Mouse (Mus musculus) lung, embryonic 15.5 days (tissue): ENCODE measurements around the gene Evl. TPM values are rescaled to one million over a fixed set of nuclear protein-coding genes. Genes with fewer than 3 reads are reported as not detected.
A peak's percentile ranks its signal among the peaks of the same experiment; 100 is the strongest.

ENCODE experiments used
- ATAC-seq: fragments of 200-750 bp; cut with Nextera tagmentation; 2 replicates; pipeline ENCODE4 v1.8.0; 2017; ENCODE audit warnings: moderate number of reproducible peaks, borderline replicate concordance; ENCODE audit not compliant: low FRiP score, low TSS enrichment; ENCODE audit errors: extremely low read depth
- H3K27ac ChIP-seq: fragments of 300-500 bp; sonication (generic); 2 replicates; pipeline ENCODE4 v1.5.1; 2015; ENCODE audit warnings: moderate library complexity, mild to moderate bottlenecking, inconsistent platforms
- H3K27me3 ChIP-seq: fragments of 300-500 bp; sonication (generic); 2 replicates; pipeline ENCODE4 v1.6.1; 2015; ENCODE audit warnings: inconsistent platforms
- H3K36me3 ChIP-seq: fragments of 300-500 bp; sonication (generic); 2 replicates; pipeline ENCODE4 v1.6.1; 2015; ENCODE audit warnings: inconsistent platforms
- H3K4me1 ChIP-seq: fragments of 300-500 bp; sonication (generic); 2 replicates; pipeline ENCODE4 v1.6.1; 2015; ENCODE audit warnings: inconsistent platforms
- H3K4me2 ChIP-seq: fragments of 300-500 bp; sonication (generic); 2 replicates; pipeline ENCODE4 v1.6.1; 2015; ENCODE audit warnings: inconsistent platforms, mild to moderate bottlenecking, moderate library complexity
- H3K4me3 ChIP-seq: fragments of 300-500 bp; sonication (generic); 2 replicates; pipeline ENCODE4 v1.5.1; 2015; ENCODE audit warnings: mild to moderate bottlenecking, inconsistent platforms
- H3K9ac ChIP-seq: fragments of 300-500 bp; sonication (generic); 2 replicates; pipeline ENCODE4 v1.6.1; 2015; ENCODE audit warnings: inconsistent platforms
- H3K9me3 ChIP-seq: fragments of 300-500 bp; sonication (generic); 2 replicates; pipeline ENCODE4 v1.6.1; 2016; ENCODE audit warnings: inconsistent platforms
- WGBS: fragments of 180-500 bp; shearing (Covaris S2); methylation state at CpG from one replicate; pipeline ENCODE4 v1.1.7; 2015; 5-methylcytosine and 5-hydroxymethylcytosine counted together
- polyA plus RNA-seq: library from polyadenylated mRNA; unstranded; fragments of >200 nt; fragmentation: Nextera tagmentation; extraction: Ambion mirVana; gene quantifications from 2 replicates; pipeline ENCODE4 v1.2.1, GENCODE M21; 2015

Gene Evl
- polyA plus RNA-seq, 1 experiment from 2014 or later, result 55.6 TPM

DNA sequence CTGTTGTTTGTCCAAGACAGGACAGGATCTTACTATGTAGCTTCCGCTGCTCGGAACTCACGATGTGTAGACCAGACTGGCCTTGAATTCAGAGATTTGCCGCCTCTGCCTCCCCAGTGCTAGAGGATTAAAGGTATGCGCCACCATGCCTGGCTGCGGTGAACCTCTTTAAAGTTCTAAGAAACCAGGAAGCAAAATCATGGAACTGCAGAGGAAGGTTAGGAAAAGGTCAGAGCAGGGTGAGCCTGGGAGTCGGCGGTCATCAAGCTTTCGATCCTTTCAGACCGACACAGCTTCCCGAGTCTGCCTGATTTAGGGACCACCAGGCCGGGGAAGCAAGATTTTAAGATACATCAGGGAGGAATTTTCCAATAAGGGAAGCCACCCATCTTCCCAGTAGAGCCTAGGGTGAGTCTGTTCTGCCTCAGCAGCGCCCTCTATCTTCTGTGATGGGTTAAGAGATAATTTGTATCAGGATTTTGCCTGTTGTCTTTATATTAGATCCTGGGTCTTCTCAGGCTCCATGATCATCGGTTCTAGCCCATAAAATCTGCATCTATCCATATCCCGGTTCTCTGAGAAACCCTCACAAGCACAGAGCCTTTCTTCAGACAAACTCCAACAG, 7.2 kb upstream of the Evl start:
- peak overlapping the region; percentile 77 for H3K27ac ChIP-seq
- H3K4me1 ChIP-seq, result peaks cover 17% of the 10 kb centered on the region
- H3K27me3 ChIP-seq, result no peaks in the 10 kb centered on the region
- WGBS, result 55% methylated on average over 15 of the region's 15 CpGs
- no peaks in the 10 kb centered on the region for H3K9me3 ChIP-seq
- peak overlapping the region; percentile 33 for H3K4me2 ChIP-seq
- no peak overlapping the region for H3K4me3 ChIP-seq
- no peaks in the 10 kb centered on the region for H3K36me3 ChIP-seq
- H3K9ac ChIP-seq, result no peak overlapping the region
- peak; percentile 27; the same call in 1 of the 2 replicates for ATAC-seq

GRCm38 (mm10) chr12:108551731-108552130, 2.8 kb upstream of the Evl start:
- peaks cover 29% of the 10 kb centered on the region for H3K4me1 ChIP-seq
- H3K4me3 ChIP-seq, result no peak overlapping the region
- H3K36me3 ChIP-seq, result no peaks in the 10 kb centered on the region
- ATAC-seq, result no peak
- H3K27me3 ChIP-seq, result no peaks in the 10 kb centered on the region
- no peaks in the 10 kb centered on the region for H3K9me3 ChIP-seq
- no peak overlapping the region for H3K9ac ChIP-seq
- H3K27ac ChIP-seq, result no peak overlapping the region
- H3K4me2 ChIP-seq, result no peak overlapping the region
- 77% methylated on average over 7 of the region's 7 CpGs for WGBS

DNA sequence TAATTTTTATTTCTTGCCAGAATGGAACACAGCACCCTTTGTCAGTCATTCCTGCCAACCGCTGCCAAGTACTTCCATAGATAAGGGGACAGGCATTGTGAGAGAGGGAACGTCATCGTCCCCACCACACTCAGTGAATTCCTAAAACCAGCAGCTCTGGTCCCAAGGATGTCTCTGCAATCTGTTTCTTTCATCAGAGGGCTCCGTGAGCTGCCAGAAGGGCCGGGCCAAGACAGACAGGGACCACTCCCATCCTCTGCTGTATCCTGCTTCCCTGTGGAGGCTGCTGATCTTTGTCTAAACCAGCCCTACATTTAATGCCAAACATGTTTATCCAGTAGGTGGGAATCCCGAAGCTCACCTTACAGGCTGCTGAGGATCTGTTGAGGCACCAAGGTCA, 1.4 kb upstream of the Evl start:
- peak overlapping the region; percentile 16; the same call in 1 of the 2 replicates for H3K27ac ChIP-seq
- H3K4me1 ChIP-seq, result peaks cover 27% of the 10 kb centered on the region
- no peak overlapping the region for H3K9ac ChIP-seq
- 35% methylated on average over 6 of the region's 6 CpGs for WGBS
- no peak overlapping the region for H3K4me3 ChIP-seq
- H3K4me2 ChIP-seq, result no peak overlapping the region
- H3K27me3 ChIP-seq, result no peaks in the 10 kb centered on the region
- no peaks in the 10 kb centered on the region for H3K36me3 ChIP-seq
- no peaks in the 10 kb centered on the region for H3K9me3 ChIP-seq
- ATAC-seq, result no peak

DNA sequence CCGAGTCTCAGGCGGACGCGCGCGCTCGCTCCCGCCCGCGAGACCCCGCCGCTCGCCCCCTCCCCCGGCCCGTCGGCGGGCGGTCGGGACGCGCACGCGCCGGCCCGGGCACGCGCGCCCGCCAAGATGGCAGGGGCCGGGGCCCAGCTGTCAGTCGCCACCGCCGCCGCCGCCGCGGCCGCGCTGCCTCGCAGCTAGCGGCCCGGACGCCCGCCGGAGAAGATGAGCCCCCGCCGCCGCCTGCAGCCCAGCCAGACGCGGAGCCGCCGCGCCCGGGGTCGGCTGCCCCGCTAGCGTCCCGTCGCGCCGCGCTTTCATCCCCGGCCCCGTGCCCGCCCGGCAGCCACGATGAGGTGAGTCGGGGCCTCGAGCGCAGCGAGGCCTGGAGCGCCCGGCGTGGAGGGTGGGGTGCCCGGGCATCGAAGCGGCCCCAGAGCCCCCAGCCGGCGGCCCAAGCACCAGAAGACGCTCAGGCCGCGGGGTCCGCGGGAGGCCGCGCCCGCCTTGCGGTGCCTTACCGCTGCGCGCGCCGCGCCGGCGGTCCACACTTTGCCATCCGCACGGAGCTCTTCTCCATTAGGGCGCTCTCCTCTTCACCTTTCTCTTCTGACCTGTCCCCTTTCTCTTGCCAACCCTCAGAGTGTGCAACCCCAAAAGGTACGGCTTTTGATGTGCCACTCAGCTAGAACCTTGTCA, 489 bp downstream of the Evl start:
- Histone ChIP-seq H3K27me3 (no peaks in the 10 kb centered on the region), H3K27ac (peak overlapping the region; percentile 85), H3K9ac (peak overlapping the region; percentile 76), H3K36me3 (no peaks in the 10 kb centered on the region), H3K4me1 (peaks cover 39% of the 10 kb centered on the region), H3K9me3 (no peaks in the 10 kb centered on the region), H3K4me2 (peak overlapping the region; percentile 79), H3K4me3 (peak overlapping the region; percentile 68)
- under 1% methylated on average over 47 of the region's 100 CpGs for WGBS
- peak; percentile 75 for ATAC-seq

GRCm38 (mm10) chr12:108558194-108558593, 3.7 kb downstream of the Evl start:
- H3K27ac ChIP-seq, result no peak overlapping the region
- peaks cover 39% of the 10 kb centered on the region for H3K4me1 ChIP-seq
- H3K4me3 ChIP-seq, result no peak overlapping the region
- H3K4me2 ChIP-seq, result no peak overlapping the region
- no peak overlapping the region for H3K9ac ChIP-seq
- H3K27me3 ChIP-seq, result no peaks in the 10 kb centered on the region
- ATAC-seq, result no peak
- H3K36me3 ChIP-seq, result no peaks in the 10 kb centered on the region
- H3K9me3 ChIP-seq, result no peaks in the 10 kb centered on the region

DNA sequence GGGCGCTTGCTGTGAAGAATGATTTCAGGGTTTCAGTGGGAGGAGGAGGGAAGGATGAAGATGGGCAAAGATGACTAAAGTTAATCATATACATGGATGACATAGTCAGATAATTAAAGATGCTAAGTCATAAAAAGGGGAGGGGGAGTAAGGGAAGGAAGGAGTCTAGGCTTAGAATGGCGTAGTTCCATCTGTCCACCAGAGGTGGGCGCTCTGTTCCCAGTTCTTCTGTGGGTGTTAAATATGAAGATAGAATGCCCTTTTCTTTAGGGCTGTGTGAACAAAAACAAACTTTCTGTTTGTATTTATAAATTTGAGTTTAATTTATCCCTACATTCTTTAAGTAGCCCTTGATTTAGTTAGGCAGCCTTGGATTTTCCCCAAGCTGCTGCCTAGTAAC, 8.7 kb downstream of the Evl start:
- no peak overlapping the region for H3K27ac ChIP-seq
- H3K4me3 ChIP-seq, result no peak overlapping the region
- H3K4me1 ChIP-seq, result peaks cover 19% of the 10 kb centered on the region
- H3K36me3 ChIP-seq, result no peaks in the 10 kb centered on the region
- whole genome bisulfite sequencing, result 90% methylated on average over 3 of the region's 3 CpGs
- no peaks in the 10 kb centered on the region for H3K27me3 ChIP-seq
- ATAC-seq, result no peak
- no peak overlapping the region for H3K4me2 ChIP-seq
- no peaks in the 10 kb centered on the region for H3K9me3 ChIP-seq
- H3K9ac ChIP-seq, result no peak overlapping the region

GRCm38 (mm10) chr12:108564910-108565506, 10.5 kb downstream of the Evl start:
- Histone ChIP-seq H3K4me3 (no peak overlapping the region), H3K4me1 (0 out of 2 replicates have a peak, but pooled peaks cover 7% of the 10 kb centered on the region), H3K27ac (no peak overlapping the region), H3K9ac (no peak overlapping the region), H3K4me2 (no peak overlapping the region), H3K36me3 (no peaks in the 10 kb centered on the region), H3K27me3 (no peaks in the 10 kb centered on the region), H3K9me3 (no peaks in the 10 kb centered on the region)
- ATAC-seq, result no peak
- WGBS, result 78% methylated on average over 12 of the region's 12 CpGs

DNA sequence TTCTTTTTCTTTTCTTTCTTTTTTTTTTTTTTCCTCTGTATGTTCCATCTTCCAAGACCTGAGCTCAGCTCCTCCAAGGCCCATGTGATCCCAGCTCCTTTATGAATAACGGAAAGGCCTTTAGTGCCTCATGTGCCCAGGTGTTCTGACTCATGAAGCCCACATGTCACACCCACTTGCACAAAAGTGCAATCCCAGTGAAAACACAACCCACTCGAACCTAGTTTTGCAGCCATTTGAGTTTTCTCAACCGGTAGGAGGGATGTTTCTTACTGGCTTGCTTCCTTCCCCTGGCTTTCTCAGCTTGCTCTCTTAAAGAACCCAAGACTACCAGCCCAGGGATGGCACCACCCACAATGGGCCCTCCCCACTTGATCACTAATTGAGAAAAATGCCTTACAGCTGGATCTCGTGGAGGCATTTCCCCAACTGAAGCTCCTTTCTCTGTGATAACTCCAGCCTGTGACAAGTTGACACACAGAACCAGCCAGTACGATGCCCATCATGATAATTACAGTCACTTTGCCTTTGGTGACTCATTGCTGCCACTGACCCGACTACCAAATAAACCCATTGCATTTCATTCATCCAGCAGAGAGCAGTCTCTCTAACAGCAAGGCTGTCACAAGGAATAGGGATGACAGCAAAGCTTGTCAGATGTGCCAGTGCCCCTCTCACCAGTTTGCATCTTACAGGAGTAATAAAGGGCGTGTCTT, 24.8 kb downstream of the Evl start:
- Histone ChIP-seq H3K4me3 (no peak overlapping the region), H3K36me3 (peaks cover 2% of the 10 kb centered on the region; the same call in 1 of the 2 replicates), H3K27me3 (no peaks in the 10 kb centered on the region), H3K4me1 (no peaks in the 10 kb centered on the region; the same call in 1 of the 2 replicates), H3K27ac (no peak overlapping the region), H3K4me2 (no peak overlapping the region), H3K9me3 (no peaks in the 10 kb centered on the region), H3K9ac (no peak overlapping the region)
- no peak for ATAC-seq
- WGBS, result 79% methylated on average over 7 of the region's 7 CpGs

DNA sequence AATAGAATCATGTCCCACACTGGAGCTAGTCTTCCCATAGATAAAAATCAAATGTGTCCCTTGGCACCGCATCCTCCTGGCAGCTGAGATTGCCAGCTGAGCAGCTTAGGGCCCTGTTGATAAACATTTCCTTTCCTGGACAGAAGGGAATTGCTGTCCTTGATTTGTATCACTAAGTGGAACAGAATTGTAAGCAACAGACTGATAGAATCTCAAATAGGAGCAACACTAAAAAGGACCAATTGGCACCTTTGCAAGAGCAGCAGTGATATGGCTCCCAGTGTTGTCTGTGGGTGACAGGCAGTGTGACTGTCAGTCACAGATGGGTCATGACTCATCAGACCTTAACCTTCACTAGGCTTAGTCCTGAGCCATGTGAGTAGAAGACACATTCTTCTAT, 29.3 kb downstream of the Evl start:
- 58% methylated on average over 1 of the region's 1 CpGs for WGBS
- no peak for ATAC-seq
- H3K4me1 ChIP-seq, result no peaks in the 10 kb centered on the region; the same call in 1 of the 2 replicates

GRCm38 (mm10) chr12:108590131-108590530, 35.6 kb downstream of the Evl start:
- ATAC-seq, result no peak
- no peaks in the 10 kb centered on the region for H3K27me3 ChIP-seq
- peaks cover 6% of the 10 kb centered on the region; the same call in 1 of the 2 replicates for H3K36me3 ChIP-seq
- H3K9ac ChIP-seq, result no peak overlapping the region
- H3K4me1 ChIP-seq, result no peaks in the 10 kb centered on the region
- H3K27ac ChIP-seq, result no peak overlapping the region
- no peaks in the 10 kb centered on the region for H3K9me3 ChIP-seq
- H3K4me2 ChIP-seq, result no peak overlapping the region
- H3K4me3 ChIP-seq, result no peak overlapping the region
- 70% methylated on average over 2 of the region's 2 CpGs for WGBS

More for the DNA sequence above, 29.3 kb downstream of the Evl start:
- H3K36me3 ChIP-seq, result peaks cover 6% of the 10 kb centered on the region; the same call in 1 of the 2 replicates
- H3K4me2 ChIP-seq, result no peak overlapping the region
- no peaks in the 10 kb centered on the region for H3K9me3 ChIP-seq
- H3K9ac ChIP-seq, result no peak overlapping the region
- H3K4me3 ChIP-seq, result no peak overlapping the region
- no peaks in the 10 kb centered on the region for H3K27me3 ChIP-seq
- no peak overlapping the region for H3K27ac ChIP-seq

DNA sequence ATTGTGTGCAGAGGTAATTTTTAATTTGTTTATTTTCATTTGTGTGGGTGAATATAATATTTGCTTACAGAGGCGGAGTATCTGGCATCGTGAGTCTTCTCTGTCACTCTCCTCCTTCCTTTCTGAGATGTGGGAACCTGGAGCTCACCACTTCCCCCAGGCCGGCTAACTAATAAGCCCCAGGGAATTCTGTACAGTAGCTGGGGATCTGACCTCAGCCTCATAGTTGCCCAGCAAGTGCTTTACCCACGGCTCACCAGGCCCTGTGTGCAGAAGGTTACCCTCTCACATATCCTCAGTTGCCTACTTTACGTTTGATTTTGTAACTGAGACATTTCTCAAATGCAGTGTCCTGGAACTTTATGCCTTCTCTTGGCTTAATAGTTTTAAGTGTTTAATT, 37.1 kb downstream of the Evl start:
- Histone ChIP-seq H3K4me3 (no peak overlapping the region), H3K4me1 (no peaks in the 10 kb centered on the region), H3K9me3 (no peaks in the 10 kb centered on the region), H3K9ac (no peak overlapping the region), H3K4me2 (no peak overlapping the region), H3K27me3 (no peaks in the 10 kb centered on the region), H3K36me3 (peaks cover 4% of the 10 kb centered on the region; the same call in 1 of the 2 replicates), H3K27ac (no peak overlapping the region)
- WGBS, result 67% methylated on average over 5 of the region's 5 CpGs
- ATAC-seq, result no peak
